Mouse (Mus musculus) cerebellum, adult 2 months (tissue): ENCODE measurements around the gene Itgb5.

Experiments used
- CTCF ChIP-seq: fragments of 200-500 bp; IDR thresholded peaks from 2 replicates; pipeline ENCODE4 v1.5.1; 2011; ENCODE audit warnings: low read depth, mild to moderate bottlenecking, control low read depth, low read length, moderate library complexity, borderline replicate concordance; ENCODE audit not compliant: insufficient read depth
- POLR2A ChIP-seq: fragments of 200-500 bp; IDR thresholded peaks from 2 replicates; pipeline ENCODE4 v1.6.1; 2011; ENCODE audit warnings: low read length, control low read depth, borderline replicate concordance; ENCODE audit not compliant: insufficient read depth

DNA sequence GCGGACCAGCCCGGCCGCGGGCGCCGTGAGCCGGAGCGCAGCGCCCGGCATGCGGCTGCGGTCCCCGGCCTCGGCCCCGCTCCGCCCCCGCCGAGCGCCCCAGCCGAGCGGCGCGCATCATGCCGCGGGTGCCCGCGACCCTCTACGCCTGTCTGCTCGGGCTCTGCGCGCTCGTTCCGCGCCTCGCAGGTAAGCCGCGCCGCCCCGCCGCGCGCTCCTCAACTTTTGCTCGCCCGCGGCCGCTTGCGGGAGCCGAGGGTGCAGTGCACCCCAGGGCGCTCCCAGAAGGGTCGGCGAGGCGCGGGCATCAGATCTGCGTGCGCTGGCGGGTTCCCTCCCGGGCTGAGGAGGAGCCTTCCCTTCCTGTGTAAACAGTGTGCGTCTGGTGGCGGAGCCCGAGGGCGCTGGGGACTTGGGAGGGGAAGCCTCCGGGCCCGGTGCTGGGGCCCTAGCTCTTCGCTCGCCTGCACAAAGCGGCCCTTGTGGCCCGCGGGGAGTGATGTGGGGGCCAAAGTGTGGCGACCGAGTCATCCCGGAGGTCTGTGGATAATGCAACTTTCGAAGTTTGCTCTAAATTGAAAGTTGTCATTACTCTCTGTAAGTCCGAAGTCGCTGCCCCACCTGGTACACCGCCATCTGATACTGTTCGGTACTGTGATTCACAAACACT lies 512 bp downstream of the Itgb5 start:
- TF ChIP-seq POLR2A (no peak), CTCF (no peak)
